Mouse (Mus musculus) kidney, adult 18-20 months (tissue): ENCODE measurements around the gene Zfp369.
"Not testable (repeated sequence)": the region's sequence is repeated elsewhere in the genome, so short reads cannot be mapped to it uniquely, and the experiment has no call there.

Experiments used
- DNase-seq: peaks from one replicate; pipeline ENCODE4 v3.0.0; 2021

Zfp369 gene

GRCm38 (mm10) chr13:65278383-65279341, at the start of gene Zfp369:
Zfp369 (plus strand) TSS chr13:65278814.
- peak; percentile 95 for DNase-seq

DNA sequence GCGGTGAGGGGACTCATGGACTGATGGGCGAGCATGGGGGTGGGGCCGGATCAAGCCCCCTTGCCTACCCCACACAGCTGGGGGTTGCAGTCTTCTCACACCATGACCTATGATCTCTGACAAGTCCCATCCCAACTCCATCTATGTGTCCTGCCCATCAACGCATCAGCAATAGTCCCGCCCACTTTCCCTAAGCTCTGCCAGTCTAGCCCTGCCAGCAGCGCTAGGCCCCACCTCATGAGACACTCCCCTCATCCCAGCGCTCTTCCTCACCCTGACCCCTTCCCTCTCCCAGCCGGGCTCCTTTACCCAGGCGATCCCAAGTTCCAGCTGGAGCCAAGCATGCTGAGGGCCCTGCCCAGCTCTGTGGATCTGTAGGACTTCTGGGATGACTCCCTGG, 41.4 kb upstream of the Zfp369 start:
- no peak for DNase-seq

DNA sequence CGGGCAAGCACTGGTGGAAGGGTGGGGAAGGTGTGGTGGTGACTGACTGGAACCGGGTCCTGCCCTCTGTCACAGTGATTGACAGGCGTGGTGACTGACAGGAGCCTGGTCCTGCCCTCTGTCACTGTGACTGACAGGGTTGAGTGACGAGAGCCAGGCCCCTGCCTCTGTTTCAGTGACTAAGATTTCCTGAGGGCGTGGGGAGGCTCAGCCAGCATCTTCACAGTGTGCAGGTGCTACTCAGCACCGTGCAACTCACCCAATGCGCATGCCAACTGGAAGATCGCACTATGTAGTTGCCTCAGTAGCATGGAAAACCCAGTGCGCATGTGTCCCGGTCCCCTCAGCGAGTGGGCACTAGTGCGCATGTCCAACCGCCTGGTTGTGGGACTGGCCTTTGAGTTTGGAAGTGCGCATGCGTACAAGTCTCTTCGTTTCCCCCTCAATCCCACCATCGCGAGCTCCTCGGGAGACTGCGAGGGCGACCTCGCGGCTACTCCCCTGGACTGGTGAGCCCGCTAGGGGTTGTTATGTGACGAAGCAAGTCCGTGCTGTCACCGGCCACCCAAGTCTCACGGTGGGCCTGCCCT, 38.0 kb upstream of the Zfp369 start:
- DNase-seq: peak; percentile 95

GRCm38 (mm10) chr13:65241099-65241626, 37.5 kb upstream of the Zfp369 start:
- peak; percentile 97 for DNase-seq

GRCm38 (mm10) chr13:65241627-65242318, 36.8 kb upstream of the Zfp369 start:
- DNase-seq: no peak

DNA sequence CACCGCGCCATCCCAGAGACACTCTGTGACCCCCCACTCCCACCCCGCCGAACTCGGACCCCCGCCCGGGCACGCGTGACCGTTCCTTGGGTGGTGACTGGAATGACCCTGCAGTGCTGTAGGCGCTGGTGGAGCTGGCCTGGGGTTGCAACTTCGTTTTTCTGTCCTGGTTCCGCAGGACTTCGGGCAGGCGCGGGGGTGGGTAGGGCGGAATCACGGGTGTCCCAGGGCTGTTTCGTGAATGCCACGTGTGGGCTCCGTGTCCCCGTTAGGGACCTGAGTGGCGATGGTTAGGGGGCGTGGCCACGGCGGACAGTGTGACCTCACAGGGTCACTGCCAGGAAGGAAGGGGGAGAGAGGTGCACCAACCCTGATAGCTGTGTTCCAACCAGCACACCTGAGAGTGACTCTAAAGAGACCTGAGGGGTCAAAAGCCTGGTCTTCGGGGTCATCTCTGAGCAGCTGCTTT, 36.3 kb upstream of the Zfp369 start:
- DNase-seq: no peak

DNA sequence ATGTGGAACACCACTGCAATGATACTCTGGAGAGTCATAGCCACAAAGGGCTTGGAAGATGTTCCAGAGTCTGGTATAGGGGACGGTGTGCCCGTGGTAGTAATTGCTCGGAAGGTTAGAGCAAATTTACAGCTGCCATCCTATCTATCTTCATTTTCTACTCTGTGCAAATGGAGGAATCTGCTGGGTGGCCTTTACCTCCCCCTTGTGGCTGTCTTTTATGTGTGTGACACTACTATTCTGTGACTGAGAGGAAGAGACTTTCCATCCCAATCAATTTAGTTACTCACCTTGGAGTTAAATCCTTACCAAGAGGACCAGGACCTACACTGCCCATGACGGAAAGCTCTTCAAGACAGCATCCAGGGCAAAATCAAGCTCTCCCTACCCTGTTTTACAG, 35.3 kb upstream of the Zfp369 start:
- DNase-seq: no peak

DNA sequence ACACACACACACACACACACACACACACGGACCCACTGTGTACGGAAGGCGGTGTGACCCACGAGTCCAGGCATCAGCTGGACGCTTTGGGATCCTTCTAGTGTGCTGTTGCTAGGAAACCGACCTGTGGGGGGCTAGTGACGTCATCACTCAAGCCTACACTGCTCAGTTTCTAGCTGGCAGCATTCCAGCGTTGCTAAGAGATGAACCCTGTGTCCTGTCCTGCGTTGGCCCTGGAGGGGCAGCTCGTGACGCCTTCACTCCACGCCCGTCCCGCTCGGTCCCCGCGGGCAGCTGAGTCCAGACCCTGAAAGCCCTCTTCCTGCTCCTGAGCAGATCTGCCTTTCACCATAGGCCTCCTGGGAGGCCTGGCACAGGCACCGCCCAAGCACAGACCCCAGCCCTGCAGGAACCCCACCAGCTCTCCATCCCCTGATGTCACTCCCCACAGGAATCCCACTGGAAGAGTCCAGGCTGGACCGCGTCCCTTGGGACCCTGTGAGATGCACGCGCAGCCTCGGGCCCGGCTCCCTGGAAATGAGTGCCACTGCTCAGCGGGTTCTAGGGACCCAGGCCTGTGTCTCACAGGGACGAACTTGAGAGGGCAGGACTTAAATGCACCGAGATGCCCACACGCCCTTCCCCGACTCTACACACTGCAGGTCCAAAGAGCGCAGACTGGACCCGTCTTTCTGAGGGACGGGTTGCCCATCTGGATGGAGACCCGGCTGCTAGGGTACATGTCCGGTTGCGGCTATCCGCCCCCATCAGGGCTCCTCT, 20.2 kb upstream of the Zfp369 start:
- no peak for DNase-seq

DNA sequence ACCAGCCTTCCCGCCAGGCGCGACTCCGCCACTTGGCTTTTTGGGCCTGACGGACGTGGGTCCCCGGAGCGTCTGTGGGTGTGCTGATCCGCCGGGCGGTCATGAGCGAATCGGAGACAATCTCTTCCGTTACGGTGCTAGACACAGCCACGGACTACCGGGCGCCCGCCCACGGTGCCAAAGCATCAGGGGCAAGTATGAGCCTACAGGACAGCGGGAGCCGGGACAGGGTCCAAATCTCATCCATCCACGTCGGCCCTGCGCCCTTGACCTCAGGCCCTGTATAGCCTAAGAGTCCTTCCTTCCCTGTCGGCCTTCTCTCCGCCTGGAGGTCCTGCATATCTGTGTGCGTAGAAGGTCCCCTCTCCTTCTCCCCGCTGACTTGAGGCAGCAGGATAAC, 19.4 kb upstream of the Zfp369 start, which contains the start of gene Gm10775:
Gene Gm10775 (plus strand): TSS at position 301 of the 400 bp plus-strand sequence.
- DNase-seq: no peak

- no peak for DNase-seq
Measured at GRCm38 (mm10) chr13:65262086-65262485, 16.5 kb upstream of the Zfp369 start.

DNA sequence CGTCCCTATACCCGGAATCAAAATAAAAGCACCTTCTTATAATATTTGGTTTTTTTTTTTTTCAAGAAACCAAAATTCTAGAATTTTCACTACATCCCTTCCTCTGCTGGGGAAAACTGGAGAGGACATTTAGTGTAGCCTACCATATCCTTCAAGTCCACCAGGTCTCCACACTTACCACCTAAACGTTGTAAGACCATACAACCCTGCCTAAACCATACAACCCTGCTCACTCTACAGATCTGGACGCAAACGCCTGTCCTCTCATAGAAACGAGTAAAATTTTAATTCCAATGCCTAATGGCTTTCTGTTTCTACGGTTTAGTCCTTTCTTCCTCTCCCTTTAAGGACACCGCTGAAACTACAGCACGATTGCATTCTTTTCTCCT, 626 bp upstream of the Zfp369 start:
- DNase-seq: no peak

DNA sequence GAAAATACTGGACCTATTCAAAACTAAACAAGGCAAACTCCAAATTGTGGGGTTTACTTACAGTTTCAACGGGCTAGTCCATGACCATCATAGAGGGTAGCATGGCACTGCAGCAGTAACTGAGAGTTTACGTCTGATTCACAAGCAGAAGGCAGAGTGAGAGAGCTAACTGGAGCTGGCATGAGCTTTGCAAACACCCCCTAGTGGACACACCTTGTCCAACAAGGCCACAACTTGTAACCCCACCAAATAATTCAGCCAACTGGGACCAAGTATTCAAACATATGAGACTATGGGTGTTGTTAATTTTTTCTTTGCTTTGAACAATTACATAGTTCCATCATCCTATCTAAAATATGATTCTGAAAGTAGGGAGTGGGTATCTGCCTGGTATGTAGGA, 8.2 kb downstream of the Zfp369 start:
- DNase-seq: no peak

DNA sequence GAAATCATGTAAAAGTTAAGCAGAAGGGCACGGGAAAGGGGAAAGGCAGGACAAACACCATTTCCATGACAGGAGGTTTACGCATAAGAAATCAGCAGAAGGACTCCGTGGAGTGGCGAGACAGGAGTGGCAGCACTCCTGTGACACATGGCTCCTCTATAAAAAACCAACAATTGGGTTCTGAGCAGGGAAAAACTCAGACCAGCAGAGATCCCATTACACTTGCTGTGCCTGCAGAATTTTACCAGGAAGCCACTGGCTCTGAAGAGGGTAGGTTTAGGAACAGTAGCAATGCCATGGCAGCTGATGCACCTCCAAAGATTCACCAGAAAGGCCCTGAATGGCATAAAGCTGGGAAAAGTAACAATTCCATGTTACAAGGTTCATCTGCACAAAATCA, 17.7 kb downstream of the Zfp369 start:
- DNase-seq: no peak

GRCm38 (mm10) chr13:65310849-65311248, 32.2 kb downstream of the Zfp369 start:
- DNase-seq: peak; percentile 27

DNA sequence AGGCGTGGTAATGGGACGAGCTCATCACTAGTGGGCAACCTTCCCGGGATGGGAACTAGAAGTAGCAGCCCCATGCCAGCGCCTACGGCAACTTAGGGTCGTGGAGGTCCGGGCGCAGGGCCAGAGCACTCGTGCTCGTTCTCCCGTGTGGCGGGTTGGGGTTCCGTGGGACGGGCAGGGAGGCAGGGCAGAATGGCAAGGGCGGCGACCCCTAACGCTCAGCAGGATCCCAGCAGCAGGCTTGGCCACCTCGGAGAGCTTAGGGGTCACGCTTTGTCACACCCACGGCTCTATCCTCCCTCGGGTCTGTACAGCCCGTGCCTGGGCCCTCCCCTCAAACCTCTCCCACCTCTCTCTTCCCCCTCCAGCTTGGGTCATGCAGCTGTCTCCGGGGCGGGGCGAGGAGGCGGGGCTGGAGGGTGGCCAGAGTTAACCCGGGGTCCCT, 32.7 kb downstream of the Zfp369 start:
- DNase-seq: no peak

- DNase-seq: no peak
Measured at GRCm38 (mm10) chr13:65311826-65312225, 33.2 kb downstream of the Zfp369 start.

- not testable (repeated sequence) for DNase-seq
Measured at GRCm38 (mm10) chr13:65348501-65348900, 69.9 kb downstream of the Zfp369 start.

- DNase-seq: peak; percentile 9
Measured at GRCm38 (mm10) chr13:65351768-65352167, 73.2 kb downstream of the Zfp369 start.
